Mouse (Mus musculus) stomach, postnatal 0 days (tissue): ENCODE results near the gene Mical2. TPM values are rescaled to one million over a fixed set of nuclear protein-coding genes. Genes with fewer than 3 reads are reported as not detected.
A peak's percentile ranks its signal among the peaks of the same experiment; 100 is the strongest.

Experiments used
- ATAC-seq: fragments of 200-750 bp; cut with Nextera tagmentation; 2 replicates; pipeline ENCODE4 v1.8.0; 2017; ENCODE audit not compliant: low FRiP score, low TSS enrichment
- DNase-seq: peaks from one replicate; pipeline ENCODE4 v3.0.0-alpha.2; 2016; ENCODE audit warnings: low spot score
- H3K27ac ChIP-seq: fragments of 300-500 bp; sonication (generic); replicated peaks from 2 replicates; pipeline ENCODE4 v1.5.1; 2014; ENCODE audit warnings: mild to moderate bottlenecking, control low read depth
- H3K27me3 ChIP-seq: fragments of 300-500 bp; sonication (generic); 2 replicates; pipeline ENCODE4 v1.6.1; 2014; ENCODE audit warnings: low read length; ENCODE audit not compliant: control insufficient read depth, insufficient read depth
- H3K36me3 ChIP-seq: fragments of 300-500 bp; sonication (generic); 2 replicates; pipeline ENCODE4 v1.6.1; 2014; ENCODE audit warnings: low read length, mixed read lengths; ENCODE audit not compliant: control insufficient read depth, insufficient read depth
- H3K4me1 ChIP-seq: fragments of 300-500 bp; sonication (generic); replicated peaks from 2 replicates; pipeline ENCODE4 v1.6.1; 2014; ENCODE audit warnings: antibody characterized with exemption; ENCODE audit not compliant: control insufficient read depth, insufficient read depth
- H3K4me2 ChIP-seq: fragments of 300-500 bp; sonication (generic); replicated peaks from 2 replicates; pipeline ENCODE4 v1.6.1; 2014; ENCODE audit warnings: low read depth, mild to moderate bottlenecking, control low read depth, moderate library complexity
- H3K4me3 ChIP-seq: fragments of 300-500 bp; sonication (generic); 2 replicates; pipeline ENCODE4 v1.5.1; 2014; ENCODE audit warnings: low read depth, low read length, control low read depth
- H3K9ac ChIP-seq: fragments of 300-500 bp; sonication (generic); 2 replicates; pipeline ENCODE4 v1.6.1; 2014; ENCODE audit warnings: mild to moderate bottlenecking, low read length, control low read depth, mixed read lengths
- H3K9me3 ChIP-seq: fragments of 300-500 bp; sonication (generic); 2 replicates; pipeline ENCODE4 v1.6.1; 2016; ENCODE audit warnings: low read length; ENCODE audit not compliant: control insufficient read depth
- CTCF ChIP-seq: IDR thresholded peaks from 2 replicates; pipeline ENCODE4 v1.5.1; 2016; ENCODE audit warnings: antibody characterized with exemption, low read depth, mild to moderate bottlenecking, moderate library complexity
- EP300 ChIP-seq: optimal IDR thresholded peaks from 2 replicates; pipeline ENCODE3; 2016; ENCODE audit warnings: antibody characterized with exemption
- WGBS: fragments of 180-500 bp; shearing (Covaris S2); extraction: QIAGEN DNeasy Blood & Tissue Kit; methylation state at CpG from one replicate; pipeline ENCODE4 v1.1.7; 2014; 5-methylcytosine and 5-hydroxymethylcytosine counted together
- polyA plus RNA-seq: library from polyadenylated mRNA; unstranded; fragments of >200 nt; fragmentation: Nextera tagmentation; extraction: Ambion mirVana; gene quantifications from 2 replicates; pipeline ENCODE4 v1.2.1, GENCODE M21; 2015

The Mical2 gene
- polyA plus RNA-seq, 1 experiment from 2014 or later = 8.4 TPM

GRCm38 (mm10) chr7:112185226-112185745 is 40.4 kb upstream of the Mical2 start:
- TF ChIP-seq EP300 (no peak), CTCF (no peak)
- no peak for ATAC-seq
- Histone ChIP-seq H3K9ac (no peak overlapping the region), H3K36me3 (no peaks in the 10 kb centered on the region), H3K27ac (no peak overlapping the region), H3K9me3 (no peaks in the 10 kb centered on the region), H3K4me3 (no peak overlapping the region), H3K27me3 (no peaks in the 10 kb centered on the region), H3K4me1 (no peaks in the 10 kb centered on the region), H3K4me2 (no peak overlapping the region)
- 54% methylated on average over 9 of the region's 9 CpGs for WGBS
- no peak for DNase-seq

DNA sequence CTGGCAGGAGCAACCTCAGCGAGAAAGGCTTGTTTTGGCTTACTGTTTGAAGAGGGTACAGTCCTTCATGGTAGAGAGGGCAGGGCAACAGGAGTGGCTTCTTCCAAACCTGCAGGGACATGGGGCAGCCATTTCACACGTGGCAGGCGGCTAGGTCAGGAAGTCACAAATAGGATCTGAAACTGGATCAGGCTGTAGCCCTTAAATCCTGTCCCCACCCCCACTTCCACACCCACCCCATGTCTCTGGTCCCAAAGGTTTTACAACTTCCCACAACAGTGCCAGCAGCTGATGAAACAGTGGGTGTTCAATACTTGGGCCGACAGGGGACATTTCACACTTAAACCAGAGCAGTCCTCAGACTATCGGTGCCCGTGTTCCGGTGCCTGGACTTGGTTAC is 38.8 kb upstream of the Mical2 start:
- TF ChIP-seq CTCF (no peak), EP300 (no peak)
- DNase-seq (no peak), ATAC-seq (no peak)
- no peaks in the 10 kb centered on the region for H3K27me3 ChIP-seq
- no peaks in the 10 kb centered on the region for H3K9me3 ChIP-seq
- H3K9ac ChIP-seq = no peak overlapping the region
- no peak overlapping the region for H3K4me3 ChIP-seq
- no peaks in the 10 kb centered on the region for H3K36me3 ChIP-seq
- H3K4me1 ChIP-seq = no peaks in the 10 kb centered on the region
- no peak overlapping the region for H3K27ac ChIP-seq
- 85% methylated on average over 7 of the region's 7 CpGs for WGBS
- H3K4me2 ChIP-seq = no peak overlapping the region

DNA sequence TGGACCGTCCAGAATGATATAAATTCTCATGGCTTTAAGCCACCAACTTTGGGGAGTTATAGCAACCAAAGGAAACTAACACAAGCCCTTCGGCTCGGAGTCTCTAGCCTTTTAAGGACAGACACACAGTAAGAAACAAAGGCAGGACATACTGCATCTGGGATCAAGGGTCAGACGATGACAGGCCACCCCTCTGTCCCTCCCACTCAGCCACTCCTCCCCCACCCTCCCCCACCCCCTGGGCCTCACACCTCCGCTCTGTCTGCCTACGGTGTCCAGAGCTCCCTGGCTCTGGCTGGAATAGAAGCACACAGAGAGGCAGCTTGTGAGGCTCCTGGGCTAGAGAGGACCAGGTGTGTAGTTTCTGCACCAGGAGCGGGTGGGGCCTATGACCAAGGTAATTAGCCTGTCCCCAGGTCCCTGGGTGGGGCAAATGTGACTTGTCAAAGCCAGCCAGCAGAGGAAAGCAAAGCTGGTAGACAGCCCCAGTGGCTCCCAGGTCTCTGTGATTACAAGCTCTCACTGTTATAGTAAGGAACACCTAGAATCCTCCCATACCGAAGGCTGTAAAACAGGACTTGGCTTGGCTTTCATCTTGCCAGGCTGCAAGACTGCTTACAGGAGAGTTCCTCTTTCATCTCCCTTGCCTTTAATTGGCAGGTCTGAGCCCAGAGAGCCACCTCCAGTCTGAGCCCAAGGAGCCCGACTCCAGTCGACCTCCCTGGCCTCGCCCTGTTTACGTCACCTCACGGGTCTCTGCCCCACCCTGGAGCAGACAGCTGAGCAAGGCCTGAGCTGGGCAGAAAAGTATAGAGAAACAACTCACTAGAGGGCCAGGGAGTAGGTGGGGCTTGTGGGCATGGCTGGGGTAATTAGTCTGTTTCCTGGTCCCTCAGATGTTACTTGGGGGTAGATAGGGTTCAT is 37.9 kb upstream of the Mical2 start:
- WGBS = 40% methylated on average over 13 of the region's 13 CpGs
- Histone ChIP-seq H3K4me2 (no peak overlapping the region; the same call in 1 of the 2 replicates), H3K9ac (no peak overlapping the region), H3K9me3 (no peaks in the 10 kb centered on the region), H3K4me3 (no peak overlapping the region), H3K27me3 (no peaks in the 10 kb centered on the region), H3K4me1 (no peaks in the 10 kb centered on the region), H3K36me3 (no peaks in the 10 kb centered on the region), H3K27ac (peak overlapping the region; percentile 81)
- ATAC-seq = peak; percentile 86
- TF ChIP-seq EP300 (no peak), CTCF (no peak)
- peak; percentile 75 for DNase-seq

- 80% methylated on average over 4 of the region's 4 CpGs for WGBS
- DNase-seq (no peak), ATAC-seq (no peak)
- H3K36me3 ChIP-seq = no peaks in the 10 kb centered on the region
- H3K27me3 ChIP-seq = no peaks in the 10 kb centered on the region
- no peaks in the 10 kb centered on the region for H3K4me1 ChIP-seq
- no peak overlapping the region for H3K4me2 ChIP-seq
- H3K9ac ChIP-seq = no peak overlapping the region
- H3K4me3 ChIP-seq = no peak overlapping the region
- H3K27ac ChIP-seq = no peak overlapping the region
- TF ChIP-seq EP300 (no peak), CTCF (no peak)
- H3K9me3 ChIP-seq = no peaks in the 10 kb centered on the region
Observed at GRCm38 (mm10) chr7:112192237-112192636, 33.4 kb upstream of the Mical2 start.

- WGBS = 68% methylated on average over 5 of the region's 5 CpGs
- Histone ChIP-seq H3K9me3 (no peaks in the 10 kb centered on the region), H3K27ac (no peak overlapping the region), H3K4me2 (no peak overlapping the region), H3K27me3 (no peaks in the 10 kb centered on the region), H3K9ac (no peak overlapping the region), H3K36me3 (no peaks in the 10 kb centered on the region), H3K4me3 (no peak overlapping the region), H3K4me1 (no peaks in the 10 kb centered on the region)
- ATAC-seq = no peak
- TF ChIP-seq EP300 (no peak), CTCF (no peak)
- DNase-seq = no peak
Observed at GRCm38 (mm10) chr7:112192778-112193177, 32.9 kb upstream of the Mical2 start.

- 68% methylated on average over 5 of the region's 5 CpGs for WGBS
- no peaks in the 10 kb centered on the region for H3K4me1 ChIP-seq
- TF ChIP-seq CTCF (no peak), EP300 (no peak)
- DNase-seq (no peak), ATAC-seq (no peak)
- no peaks in the 10 kb centered on the region for H3K9me3 ChIP-seq
- H3K27ac ChIP-seq = no peak overlapping the region
- no peak overlapping the region for H3K4me2 ChIP-seq
- H3K9ac ChIP-seq = no peak overlapping the region
- H3K36me3 ChIP-seq = no peaks in the 10 kb centered on the region
- H3K4me3 ChIP-seq = no peak overlapping the region
- H3K27me3 ChIP-seq = no peaks in the 10 kb centered on the region
Observed at GRCm38 (mm10) chr7:112194286-112194685, 31.4 kb upstream of the Mical2 start.
